Mouse (Mus musculus): ENCODE measurements at regions not wholly inside any gene's neighbourhood (a gene's known extent, or its start where the extent isn't known, plus 50 kb on each side); places are given as distances from the start of the nearest gene placed in this dataset.

DNA sequence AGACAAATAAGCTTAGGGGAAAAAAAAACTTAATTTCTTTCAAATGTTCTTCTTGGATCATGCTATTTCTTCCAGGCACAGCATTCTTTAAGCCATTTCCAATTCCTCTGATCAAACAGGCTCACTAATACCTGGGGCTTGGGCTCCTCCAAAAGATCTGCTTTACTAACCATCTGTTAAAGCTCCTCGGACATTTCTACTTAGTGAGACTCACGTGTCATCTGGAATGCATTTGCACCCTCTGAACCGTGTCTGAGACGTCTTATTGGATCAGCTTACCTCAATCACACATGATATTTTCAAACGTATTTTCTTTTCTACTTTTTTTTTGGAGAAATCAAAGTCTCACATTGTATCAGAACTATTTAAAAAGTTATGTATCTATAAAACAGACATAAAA is 132.4 kb downstream of the Npr3 start:
- in situ Hi-C loops (cut with MboI; ENCODE audit: low pct_unique_long_range_greater_than_20kb in 1 of 2, low sequenced_read_pairs in 2 of 2, unreplicated experiment in 1 of 2) = loop anchor here in 1 of 2 experiments (25.0 kb wide), 1 partner anchor 313 kb away; no protein-coding TSS in a partner anchor

DNA sequence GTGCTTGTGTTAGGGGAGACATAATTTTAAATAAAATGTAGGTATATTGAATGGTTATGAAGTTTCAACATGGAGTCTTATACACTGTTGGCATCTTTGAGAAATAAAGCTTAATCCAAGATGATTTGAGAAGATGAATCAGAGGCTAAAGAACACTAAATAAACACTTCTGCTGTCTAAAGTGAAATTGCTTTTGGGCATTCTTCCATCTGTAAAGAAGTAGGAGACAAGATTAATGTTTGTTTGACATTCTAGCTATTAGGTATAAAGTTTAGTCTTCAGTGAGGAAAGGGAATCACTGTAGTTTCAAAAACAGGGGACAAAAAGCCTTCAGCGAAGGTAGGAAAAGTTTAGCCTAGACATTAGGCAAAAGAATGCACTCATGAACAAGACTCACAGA is 136.5 kb downstream of the Npr3 start:
- in situ Hi-C loops (cut with MboI; ENCODE audit: low pct_unique_long_range_greater_than_20kb in 1 of 2, low sequenced_read_pairs in 2 of 2, unreplicated experiment in 1 of 2) = loop anchor here in 1 of 2 experiments (25.0 kb wide), 1 partner anchor 317 kb away; no protein-coding TSS in a partner anchor

DNA sequence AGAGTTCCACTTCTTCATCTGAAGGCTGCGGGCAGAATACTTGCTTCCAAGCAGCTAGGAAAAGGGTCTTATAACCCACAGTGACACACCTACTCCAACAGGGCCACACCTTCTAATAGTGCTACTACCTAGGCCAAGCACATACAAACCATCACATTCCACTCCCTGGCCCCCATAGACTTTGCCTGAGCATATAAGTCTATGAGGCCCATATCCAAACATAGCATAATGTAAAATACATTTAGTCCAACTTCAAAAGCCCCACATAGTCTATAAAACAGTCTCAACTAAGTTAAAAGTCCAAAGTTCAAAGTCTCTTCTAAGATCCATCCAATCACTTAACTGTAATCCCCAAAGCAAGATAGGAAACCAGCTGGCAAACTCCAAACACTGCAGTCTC is 149.1 kb downstream of the Npr3 start:
- in situ Hi-C loops (cut with MboI; ENCODE audit: low pct_unique_long_range_greater_than_20kb in 1 of 2, low sequenced_read_pairs in 2 of 2, unreplicated experiment in 1 of 2) = loop anchor here in 1 of 2 experiments (10.0 to 25.0 kb wide), 2 partner anchors 207 to 329 kb away; no protein-coding TSS in a partner anchor

DNA sequence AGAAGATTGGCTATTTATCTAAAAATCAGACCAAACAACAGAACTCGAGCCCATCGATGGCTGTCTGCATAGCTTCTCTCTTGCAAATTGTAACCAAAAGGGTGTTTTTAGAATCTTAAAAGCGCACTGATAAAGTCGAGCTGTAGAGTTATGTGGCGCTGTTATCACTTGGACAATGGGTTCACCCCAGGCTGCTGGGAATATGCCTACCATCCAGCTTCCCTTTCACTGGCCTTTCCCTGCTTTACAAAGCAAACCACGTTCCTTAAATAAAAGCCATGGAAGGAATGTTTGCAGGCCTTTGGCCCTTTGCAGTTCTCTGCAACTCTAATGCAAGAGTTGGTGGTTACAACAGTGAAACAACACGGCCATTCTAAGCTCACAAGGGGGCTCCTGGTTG is 150.3 kb downstream of the Npr3 start:
- in situ Hi-C loops (cut with MboI; ENCODE audit: low pct_unique_long_range_greater_than_20kb in 1 of 2, low sequenced_read_pairs in 2 of 2, unreplicated experiment in 1 of 2) = loop anchor here in 1 of 2 experiments (10.0 to 25.0 kb wide), 2 partner anchors 208 to 331 kb away; no protein-coding TSS in a partner anchor

DNA sequence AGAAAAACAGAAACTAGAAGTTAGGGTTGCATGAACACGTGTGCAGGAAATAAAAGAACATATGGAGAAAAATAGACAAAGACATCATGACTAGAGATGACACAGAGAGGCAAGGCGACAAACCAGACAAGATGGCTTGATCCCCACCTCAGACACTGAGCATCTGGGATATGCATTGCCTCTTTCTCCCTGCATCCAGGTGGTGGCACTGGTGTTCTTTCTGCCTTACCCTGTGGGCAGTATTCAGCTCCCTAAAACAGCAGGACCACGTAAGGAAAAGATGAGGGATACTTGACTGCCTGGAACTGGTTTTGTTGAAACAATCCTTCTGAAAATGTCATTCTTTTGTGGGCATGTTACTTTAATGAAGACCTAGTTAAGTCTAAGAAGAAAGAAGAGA is 153.9 kb downstream of the Npr3 start:
- in situ Hi-C loops (cut with MboI; ENCODE audit: low pct_unique_long_range_greater_than_20kb in 1 of 2, low sequenced_read_pairs in 2 of 2, unreplicated experiment in 1 of 2) = loop anchor here in 1 of 2 experiments (10.0 to 25.0 kb wide), 2 partner anchors 212 to 334 kb away; no protein-coding TSS in a partner anchor

DNA sequence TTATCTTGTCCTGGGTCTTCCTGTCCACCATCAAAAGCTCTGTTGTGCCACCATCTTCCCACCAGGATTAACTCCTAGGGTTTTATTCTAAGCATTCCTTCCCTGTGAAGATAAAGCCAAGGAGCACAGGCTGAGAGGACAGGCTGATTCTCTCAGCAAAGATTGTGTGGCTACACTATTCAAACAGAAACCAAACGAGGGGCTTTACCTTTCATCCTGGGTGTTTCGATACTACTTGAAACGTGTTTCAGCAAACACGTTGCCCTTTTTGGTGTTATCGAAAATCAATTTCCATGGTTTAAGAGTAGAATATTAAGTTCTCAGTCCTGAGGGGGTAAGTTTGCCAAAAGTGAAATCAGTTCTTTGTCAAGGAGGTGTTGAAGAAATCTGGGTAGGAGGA is 156.2 kb downstream of the Npr3 start:
- in situ Hi-C loops (cut with MboI; ENCODE audit: low pct_unique_long_range_greater_than_20kb in 1 of 2, low sequenced_read_pairs in 2 of 2, unreplicated experiment in 1 of 2) = loop anchor here in 1 of 2 experiments (10.0 to 25.0 kb wide), 2 partner anchors 214 to 336 kb away; no protein-coding TSS in a partner anchor

DNA sequence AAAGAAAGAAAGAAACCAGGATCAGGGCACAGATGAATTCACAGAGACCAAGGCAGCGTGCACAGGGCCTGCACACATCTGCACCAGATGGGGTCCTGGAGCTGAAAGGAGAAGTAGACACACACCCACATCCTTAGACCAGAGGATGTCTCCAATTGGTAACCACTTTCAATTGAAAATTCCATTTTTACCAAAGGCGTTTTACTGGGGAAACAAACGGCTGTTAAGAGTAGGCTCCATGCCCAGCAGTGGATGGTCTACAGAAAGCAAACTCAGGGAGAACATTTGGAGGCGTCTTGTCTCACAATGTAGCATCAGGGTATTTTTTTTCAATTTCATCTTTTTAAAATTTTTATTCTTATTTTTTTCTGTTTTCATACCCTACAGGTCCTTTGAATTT is 157.6 kb downstream of the Npr3 start:
- in situ Hi-C loops (cut with MboI; ENCODE audit: low pct_unique_long_range_greater_than_20kb in 1 of 2, low sequenced_read_pairs in 2 of 2, unreplicated experiment in 1 of 2) = no loop called here

DNA sequence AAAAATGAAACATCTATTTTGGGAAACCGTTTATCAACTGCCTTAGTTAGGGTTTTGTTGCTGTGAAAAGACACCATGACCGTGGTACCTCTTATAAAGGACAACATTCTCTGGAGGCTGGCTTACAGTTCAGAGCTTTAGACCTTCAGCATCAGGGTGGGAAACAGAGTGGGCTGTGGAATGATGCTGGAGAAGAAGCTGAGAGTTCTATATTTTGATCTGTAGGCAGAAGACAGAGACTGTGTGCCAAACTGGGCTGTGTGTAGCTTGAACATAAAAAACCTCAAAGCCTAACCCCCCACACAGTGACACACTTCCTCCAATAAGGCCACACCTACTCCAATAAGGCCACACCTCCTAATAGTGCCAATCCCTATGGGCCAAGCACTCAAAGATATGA is 158.8 kb downstream of the Npr3 start:
- in situ Hi-C loops (cut with MboI; ENCODE audit: low pct_unique_long_range_greater_than_20kb in 1 of 2, low sequenced_read_pairs in 2 of 2, unreplicated experiment in 1 of 2) = no loop called here

DNA sequence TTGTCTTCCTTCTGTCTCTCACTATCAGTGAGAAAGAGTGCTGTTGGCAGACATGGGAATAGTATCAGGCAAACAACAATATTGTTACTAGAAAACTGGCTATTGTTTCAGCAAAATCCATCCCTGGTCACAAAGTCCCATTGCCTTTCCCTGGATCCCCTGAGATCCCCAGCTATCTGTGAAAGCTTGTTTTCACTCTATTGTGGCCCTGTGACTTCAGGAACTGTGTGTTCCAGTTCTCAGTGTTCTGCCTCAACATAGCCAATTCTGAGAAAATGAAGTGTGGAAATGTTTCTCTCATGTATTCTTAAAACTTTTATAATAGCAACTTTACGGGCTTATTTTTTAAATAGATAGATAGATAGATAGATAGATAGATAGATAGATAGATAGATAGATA is 160.3 kb downstream of the Npr3 start:
- in situ Hi-C loops (cut with MboI; ENCODE audit: low pct_unique_long_range_greater_than_20kb in 1 of 2, low sequenced_read_pairs in 2 of 2, unreplicated experiment in 1 of 2) = no loop called here

DNA sequence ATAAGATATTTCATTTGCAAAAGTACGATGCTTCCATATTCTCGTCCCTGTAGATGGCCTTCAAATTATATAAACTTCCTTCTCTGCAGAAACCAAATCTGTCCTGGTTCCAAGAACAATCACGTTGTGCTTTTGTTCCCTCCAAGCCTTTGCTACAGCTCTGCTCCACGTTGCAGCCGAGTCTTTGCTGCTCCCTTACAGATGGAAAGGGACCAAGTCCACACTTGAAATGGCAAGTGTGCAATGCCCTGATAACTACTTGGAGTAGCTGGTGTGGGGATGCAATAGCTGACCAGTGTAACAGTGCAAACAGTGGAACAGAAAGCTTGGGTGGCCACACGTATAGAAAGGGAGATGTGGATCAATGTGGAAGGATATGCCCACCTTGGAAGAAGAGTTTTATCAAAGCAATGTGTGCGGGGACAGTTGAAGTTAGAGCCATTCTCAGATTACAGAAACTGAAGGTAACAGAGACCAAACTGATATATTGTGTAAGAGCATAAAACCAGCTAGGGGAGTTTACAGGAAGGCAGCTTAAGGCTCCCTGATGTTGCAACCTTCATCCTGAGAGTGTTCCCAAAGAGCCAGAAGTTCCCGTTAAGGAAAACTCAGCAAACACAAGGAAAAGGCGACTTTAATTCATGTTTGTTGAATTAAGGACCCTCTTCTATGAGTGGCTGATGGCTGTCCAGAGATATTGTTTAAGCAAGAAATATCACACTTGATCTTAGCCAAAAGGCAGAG is 161.3 kb downstream of the Npr3 start:
- in situ Hi-C loops (cut with MboI; ENCODE audit: low pct_unique_long_range_greater_than_20kb in 1 of 2, low sequenced_read_pairs in 2 of 2, unreplicated experiment in 1 of 2) = no loop called here

DNA sequence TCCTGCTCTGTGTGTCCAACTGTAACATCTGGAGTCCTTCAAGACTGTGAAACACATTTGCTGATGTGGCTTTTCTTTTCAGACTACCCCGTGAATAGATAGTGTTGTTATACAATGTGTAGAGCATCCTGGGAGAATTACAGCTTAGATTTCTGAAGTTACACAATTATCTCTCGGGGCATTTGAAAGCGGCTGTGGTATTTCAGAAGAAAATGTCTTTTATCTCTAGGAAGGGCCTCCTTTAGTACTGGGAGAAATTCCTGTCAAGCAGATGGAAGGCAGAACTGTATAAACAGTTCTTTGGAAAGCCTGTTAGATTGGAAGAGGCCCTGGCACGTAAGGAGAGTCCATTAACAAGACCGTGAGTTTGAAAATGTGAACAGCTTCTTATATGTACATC is 162.2 kb downstream of the Npr3 start:
- in situ Hi-C loops (cut with MboI; ENCODE audit: low pct_unique_long_range_greater_than_20kb in 1 of 2, low sequenced_read_pairs in 2 of 2, unreplicated experiment in 1 of 2) = no loop called here

DNA sequence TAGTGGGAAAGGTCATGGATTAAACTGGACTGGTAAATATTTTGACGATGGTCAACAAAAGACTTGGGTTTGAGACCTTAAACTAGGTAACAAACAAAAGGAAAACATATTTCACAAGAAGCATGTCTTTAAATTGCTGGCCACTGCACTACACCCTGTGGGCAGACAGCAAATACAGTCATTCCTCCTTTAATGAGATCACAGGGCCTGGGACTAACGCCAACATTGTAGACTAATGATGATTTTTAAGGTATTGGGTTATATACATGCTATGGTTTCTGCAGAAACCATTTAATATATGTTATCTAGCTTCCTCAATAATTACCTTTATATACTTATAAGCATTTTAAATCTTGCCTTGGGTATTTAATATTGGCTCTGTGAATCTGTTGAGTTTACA is 162.8 kb downstream of the Npr3 start:
- in situ Hi-C loops (cut with MboI; ENCODE audit: low pct_unique_long_range_greater_than_20kb in 1 of 2, low sequenced_read_pairs in 2 of 2, unreplicated experiment in 1 of 2) = no loop called here

DNA sequence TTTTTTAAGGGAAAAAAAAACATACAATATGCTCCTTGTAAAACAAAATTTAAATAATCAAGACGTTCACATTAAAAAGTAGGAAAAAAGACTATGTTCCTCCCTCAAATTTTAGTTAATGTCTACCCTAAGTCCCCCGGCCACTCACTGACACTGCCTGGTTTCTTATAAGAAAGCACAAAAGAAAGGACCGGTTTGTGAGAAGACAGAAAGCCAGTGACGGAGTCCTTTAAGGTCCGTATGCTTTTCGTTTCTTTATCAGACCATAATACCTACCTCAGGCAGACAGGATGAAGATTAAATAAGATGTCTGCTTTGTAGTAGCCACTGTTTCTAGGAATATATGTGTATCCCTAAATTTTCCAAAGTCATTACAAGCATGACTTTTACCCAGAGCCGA is 164.3 kb downstream of the Npr3 start:
- in situ Hi-C loops (cut with MboI; ENCODE audit: low pct_unique_long_range_greater_than_20kb in 1 of 2, low sequenced_read_pairs in 2 of 2, unreplicated experiment in 1 of 2) = no loop called here

DNA sequence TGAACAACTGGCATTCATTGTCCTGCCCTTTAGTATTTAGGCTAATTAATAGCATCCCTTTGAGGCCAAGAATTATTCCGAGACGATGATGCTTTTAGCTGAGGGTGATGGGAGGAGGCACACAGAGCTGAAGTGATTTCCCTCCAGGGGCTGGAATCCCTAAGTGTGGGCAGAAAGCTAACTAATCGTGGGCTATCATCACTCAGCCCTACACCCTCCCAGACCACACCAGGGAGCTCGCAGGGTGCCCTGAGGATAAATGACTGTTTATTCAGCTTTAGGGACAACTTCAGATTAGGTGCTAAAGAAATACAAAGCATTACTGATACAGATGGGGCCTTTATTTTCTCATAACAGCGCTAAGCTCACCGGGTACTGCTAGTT is 164.7 kb downstream of the Npr3 start:
- in situ Hi-C loops (cut with MboI; ENCODE audit: low pct_unique_long_range_greater_than_20kb in 1 of 2, low sequenced_read_pairs in 2 of 2, unreplicated experiment in 1 of 2) = no loop called here

DNA sequence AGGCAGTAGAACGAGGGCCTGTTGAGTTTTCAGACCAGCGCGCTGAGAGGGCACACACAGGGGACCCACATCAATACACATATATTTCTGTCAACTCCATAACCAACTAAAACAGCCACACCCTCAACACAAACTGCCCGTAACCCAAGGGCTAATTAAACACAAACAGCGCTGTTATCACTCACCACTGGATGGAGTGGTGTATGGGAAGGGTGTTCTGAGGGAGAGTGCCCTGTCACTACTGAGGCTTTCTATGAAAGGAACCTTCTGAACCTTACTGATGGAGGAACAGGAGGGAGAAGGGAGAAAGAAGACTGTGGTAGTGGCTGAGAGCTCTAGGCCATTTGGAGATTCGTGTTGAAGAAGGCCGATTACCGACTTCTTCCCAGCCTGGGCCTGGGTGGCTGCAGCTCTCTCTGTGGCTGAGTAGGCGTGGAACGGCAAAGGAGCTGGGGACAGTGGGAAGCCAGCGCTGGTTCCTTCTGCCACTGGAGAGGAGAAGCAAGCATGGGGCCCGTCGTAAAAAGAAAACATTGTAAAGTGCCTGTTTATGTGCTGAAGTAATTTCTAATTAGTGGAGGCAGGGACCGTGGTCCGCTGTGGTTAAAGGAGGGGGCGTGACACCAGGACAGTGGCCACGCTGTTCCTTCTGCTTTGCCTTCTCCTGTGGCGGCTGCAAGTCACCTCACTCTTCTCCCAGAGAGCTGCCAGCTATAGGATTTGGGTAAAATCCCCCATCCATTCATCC is 165.3 kb downstream of the Npr3 start:
- in situ Hi-C loops (cut with MboI; ENCODE audit: low pct_unique_long_range_greater_than_20kb in 1 of 2, low sequenced_read_pairs in 2 of 2, unreplicated experiment in 1 of 2) = no loop called here

DNA sequence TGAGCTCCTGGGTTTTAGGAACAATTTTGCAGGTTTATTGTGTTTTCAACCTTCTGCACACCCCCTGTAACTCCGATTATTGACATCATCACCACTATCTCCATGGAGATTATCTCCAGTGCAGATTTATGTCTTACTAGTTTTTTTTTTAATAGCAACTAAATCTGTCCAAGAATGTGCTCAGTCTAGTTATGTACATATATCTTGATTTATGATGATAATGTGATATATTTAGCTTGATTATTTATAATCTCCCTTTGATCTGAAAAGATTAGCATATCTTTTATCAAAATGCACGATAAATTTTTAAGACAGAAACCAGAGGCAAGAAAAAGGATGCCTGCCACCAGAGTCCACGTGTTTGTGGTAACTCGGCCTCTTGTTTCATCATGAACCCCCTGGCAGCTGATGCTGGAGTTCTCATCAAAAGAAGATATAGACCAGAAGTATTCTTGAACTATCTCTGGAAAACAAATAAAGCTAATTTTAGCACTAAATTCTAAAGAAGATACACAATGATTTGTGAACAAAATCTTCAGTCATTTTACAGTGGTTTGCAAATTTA is 169.6 kb downstream of the Npr3 start:
- in situ Hi-C loops (cut with MboI; ENCODE audit: low pct_unique_long_range_greater_than_20kb in 1 of 2, low sequenced_read_pairs in 2 of 2, unreplicated experiment in 1 of 2) = no loop called here

DNA sequence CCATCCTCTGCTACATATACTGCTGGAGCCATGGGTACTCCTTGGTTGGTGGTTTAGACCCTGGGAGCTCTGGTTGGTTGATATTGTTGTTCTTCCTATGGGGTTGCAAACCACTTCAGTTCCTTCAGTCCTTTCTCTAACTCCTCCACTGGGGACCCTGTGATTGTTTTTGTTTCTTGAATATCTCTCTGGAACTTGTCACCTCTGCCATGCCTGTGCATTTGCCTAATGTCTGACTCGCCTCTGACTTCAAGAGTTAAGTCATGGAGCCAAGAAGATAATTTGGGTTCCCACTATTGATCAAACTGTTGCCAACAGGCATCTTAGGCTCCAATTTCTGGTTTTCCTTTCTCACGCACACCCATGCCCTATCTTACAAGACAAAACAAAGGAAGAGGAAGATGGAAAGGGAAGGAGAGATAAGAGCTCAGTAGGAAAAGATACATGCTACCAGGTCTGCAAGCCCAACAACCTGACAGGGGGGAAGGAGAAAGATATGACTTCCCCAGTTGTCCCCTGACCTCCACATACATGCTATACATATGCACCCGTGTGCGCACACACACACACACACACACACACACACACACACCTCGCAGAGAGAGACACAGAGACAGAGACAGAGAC is 172.3 kb downstream of the Npr3 start:
- in situ Hi-C loops (cut with MboI; ENCODE audit: low pct_unique_long_range_greater_than_20kb in 1 of 2, low sequenced_read_pairs in 2 of 2, unreplicated experiment in 1 of 2) = no loop called here

DNA sequence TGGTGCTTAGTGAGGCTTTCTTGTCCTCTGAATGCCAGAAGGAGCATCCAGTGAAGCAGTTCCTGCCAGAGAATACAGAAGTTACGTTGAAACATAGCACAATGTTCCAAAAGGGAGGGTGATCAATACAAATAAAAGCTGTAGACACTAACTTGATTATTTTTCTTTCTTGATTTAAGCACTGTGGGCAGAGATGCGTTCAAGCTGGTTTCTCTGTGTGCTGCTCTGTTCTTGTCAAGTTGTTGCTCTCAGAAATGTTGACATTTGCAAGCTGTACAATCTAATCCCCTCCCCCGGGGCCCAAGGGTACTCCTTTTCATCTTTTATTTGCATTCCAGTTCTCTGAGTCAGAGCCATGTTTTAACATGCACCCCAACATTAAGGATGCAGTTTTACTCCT is 177.7 kb downstream of the Npr3 start:
- in situ Hi-C loops (cut with MboI; ENCODE audit: low pct_unique_long_range_greater_than_20kb in 1 of 2, low sequenced_read_pairs in 2 of 2, unreplicated experiment in 1 of 2) = no loop called here

Data from mouse embryonic stem cell (cell line).